Mouse (Mus musculus): ENCODE measurements around the gene Plekhg5.

- TF ChIP-seq CTCF (IDR thresholded peaks at IDR 0.05; ENCODE audit: borderline replicate concordance, control insufficient read depth, extremely low read depth, insufficient read depth, low read length, poor library complexity), result no peak
- TF ChIP-seq POLR2A (IDR thresholded peaks at IDR 0.05; ENCODE audit: control insufficient read depth, extremely low read depth, insufficient read depth, low read length, poor library complexity), result no peak
Observed at GRCm38 (mm10) chr4:152131809-152132771, 59.8 kb downstream of the Plekhg5 start.
